Mouse (Mus musculus) kidney, postnatal 0 days (tissue): ENCODE data around the gene Sacs. TPM values are rescaled to one million over a fixed set of nuclear protein-coding genes. Genes with fewer than 3 reads are reported as not detected.
"Not testable (repeated sequence)": the region's sequence is repeated elsewhere in the genome, so short reads cannot be mapped to it uniquely, and the experiment has no call there.

ENCODE experiments used
- ATAC-seq: fragments of 200-750 bp; cut with Nextera tagmentation; replicated peaks from 2 replicates; pipeline ENCODE4 v1.8.0; 2017; ENCODE audit warnings: low read depth, moderate number of reproducible peaks, moderate TSS enrichment, moderate library complexity; ENCODE audit not compliant: low FRiP score
- DNase-seq: peaks from one replicate; pipeline ENCODE4 v3.0.0-alpha.2; 2016; ENCODE audit warnings: low spot score
- H3K27ac ChIP-seq: fragments of 300-500 bp; sonication (generic); 2 replicates; pipeline ENCODE4 v1.5.1; 2014; ENCODE audit warnings: mild to moderate bottlenecking
- H3K27me3 ChIP-seq: fragments of 300-500 bp; sonication (generic); 2 replicates; pipeline ENCODE4 v1.6.1; 2014; ENCODE audit warnings: low read length, mixed read lengths; ENCODE audit not compliant: insufficient read depth
- H3K36me3 ChIP-seq: fragments of 300-500 bp; sonication (generic); 2 replicates; pipeline ENCODE4 v1.6.1; 2014; ENCODE audit warnings: low read length, mixed read lengths; ENCODE audit not compliant: insufficient read depth
- H3K4me1 ChIP-seq: fragments of 300-500 bp; sonication (generic); replicated peaks from 2 replicates; pipeline ENCODE4 v1.6.1; 2014; ENCODE audit warnings: antibody characterized with exemption, low read length, mixed read lengths; ENCODE audit not compliant: insufficient read depth
- H3K4me2 ChIP-seq: fragments of 300-500 bp; sonication (generic); 2 replicates; pipeline ENCODE4 v1.6.1; 2014; ENCODE audit warnings: mild to moderate bottlenecking, low read length, moderate library complexity, mixed read lengths
- H3K4me3 ChIP-seq: fragments of 300-500 bp; sonication (generic); replicated peaks from 2 replicates; pipeline ENCODE4 v1.5.1; 2014; ENCODE audit warnings: low read depth, low read length
- H3K9ac ChIP-seq: fragments of 300-500 bp; sonication (generic); 2 replicates; pipeline ENCODE4 v1.6.1; 2014; ENCODE audit warnings: low read depth, low read length
- H3K9me3 ChIP-seq: fragments of 300-500 bp; sonication (generic); replicated peaks from 2 replicates; pipeline ENCODE4 v1.6.1; 2016; ENCODE audit warnings: low read length, inconsistent platforms, mixed read lengths
- CTCF ChIP-seq: IDR thresholded peaks from 2 replicates; pipeline ENCODE4 v1.5.1; 2016; ENCODE audit warnings: antibody characterized with exemption, low read depth, mild to moderate bottlenecking, moderate library complexity
- WGBS: fragments of 180-500 bp; shearing (Covaris S2); extraction: QIAGEN DNeasy Blood & Tissue Kit; methylation state at CpG from one replicate; pipeline ENCODE4 v1.1.7; 2014; 5-methylcytosine and 5-hydroxymethylcytosine counted together
- polyA plus RNA-seq: library from polyadenylated mRNA; unstranded; fragments of >200 nt; fragmentation: Nextera tagmentation; extraction: Ambion mirVana; gene quantifications from 2 replicates; pipeline ENCODE4 v1.2.1, GENCODE M21; 2015

The Sacs gene
- polyA plus RNA-seq, 1 experiment from 2014 or later: 1.2 TPM

DNA sequence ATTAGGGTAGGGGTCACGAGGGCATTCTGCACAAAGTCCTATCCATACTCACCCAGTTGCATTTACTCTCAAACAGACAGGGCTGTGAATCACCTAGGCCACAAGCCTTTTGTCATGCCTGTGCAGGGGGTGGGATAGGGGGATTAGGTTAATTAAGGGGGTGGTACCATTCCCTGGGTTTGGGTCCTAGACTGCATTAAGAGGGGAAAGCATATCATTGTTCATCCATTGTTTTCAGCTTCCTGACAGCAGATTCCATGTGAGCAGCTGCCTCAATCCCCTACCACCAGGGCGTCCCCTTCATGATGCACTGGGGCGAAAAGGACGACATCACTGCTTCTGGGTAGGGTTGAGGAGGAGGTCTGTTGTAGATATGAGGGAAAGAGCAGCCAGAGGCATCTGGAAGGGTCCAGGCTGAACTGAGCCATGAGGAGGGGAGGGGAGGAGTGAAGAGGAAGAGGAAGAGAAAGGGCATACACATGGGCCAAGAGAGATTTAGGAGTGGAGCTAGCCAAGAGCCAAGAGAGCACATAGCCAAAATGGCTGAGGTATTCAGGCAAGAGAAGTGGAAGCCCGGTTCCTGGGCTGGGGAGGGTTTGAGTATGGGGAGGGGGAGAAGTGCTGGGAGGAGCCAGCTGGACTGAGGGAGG, 3.8 kb upstream of the Sacs start:
- no peak overlapping the region for H3K27ac ChIP-seq
- TF ChIP-seq CTCF: no peak
- ATAC-seq (no peak), DNase-seq (no peak)
- H3K4me1 ChIP-seq: no peaks in the 10 kb centered on the region
- no peaks in the 10 kb centered on the region for H3K36me3 ChIP-seq
- peaks cover 3% of the 10 kb centered on the region; the same call in 1 of the 2 replicates for H3K27me3 ChIP-seq
- H3K9me3 ChIP-seq: no peaks in the 10 kb centered on the region
- no peak overlapping the region for H3K4me2 ChIP-seq
- H3K4me3 ChIP-seq: no peak overlapping the region
- 62% methylated on average over 5 of the region's 5 CpGs for WGBS
- no peak overlapping the region for H3K9ac ChIP-seq

DNA sequence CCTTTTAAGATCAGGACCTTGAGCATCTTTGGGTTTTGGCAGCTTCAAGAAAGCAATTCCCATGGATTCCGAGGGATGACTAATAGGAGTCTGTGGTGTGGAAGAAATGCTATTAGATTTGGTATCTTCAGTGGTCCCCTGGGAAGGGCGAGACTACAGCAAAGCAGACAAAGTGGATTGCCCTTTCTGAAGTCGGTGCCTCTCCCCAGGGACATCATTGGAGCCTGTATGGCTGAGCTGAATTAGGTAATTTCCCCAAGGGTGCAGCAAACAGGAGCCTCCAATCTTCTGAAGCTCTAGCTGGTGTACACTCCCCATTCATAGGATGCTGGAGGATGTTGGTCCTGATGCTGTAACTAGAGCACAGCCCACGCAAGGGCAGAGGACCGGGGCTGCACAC, 847 bp upstream of the Sacs start:
- WGBS: 67% methylated on average over 5 of the region's 5 CpGs
- Histone ChIP-seq H3K9me3 (no peaks in the 10 kb centered on the region), H3K4me1 (no peaks in the 10 kb centered on the region), H3K9ac (no peak overlapping the region), H3K27me3 (peaks cover 3% of the 10 kb centered on the region; the same call in 1 of the 2 replicates), H3K36me3 (no peaks in the 10 kb centered on the region), H3K4me3 (no peak overlapping the region), H3K27ac (no peak overlapping the region), H3K4me2 (no peak overlapping the region)
- no peak for TF ChIP-seq CTCF
- ATAC-seq (no peak), DNase-seq (no peak)

DNA sequence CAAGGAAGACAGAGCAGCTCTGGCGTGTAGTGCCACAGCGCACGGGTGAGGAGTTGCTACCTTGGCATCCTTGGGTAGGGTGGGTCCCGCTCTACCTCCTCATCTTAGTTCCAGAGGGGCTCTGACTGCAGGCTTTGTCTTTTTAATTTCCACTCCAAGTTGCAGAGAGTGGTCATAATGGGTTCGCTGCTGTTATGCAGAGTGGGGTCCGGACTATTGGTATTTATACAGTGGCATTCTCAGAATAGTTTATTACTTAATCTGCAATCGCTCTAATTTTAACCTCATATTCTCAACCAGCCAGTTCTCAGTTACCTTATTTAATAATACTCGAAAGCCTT, 440 bp downstream of the Sacs start:
- Histone ChIP-seq H3K9ac (peak overlapping the region; percentile 31; the same call in 1 of the 2 replicates), H3K4me1 (no peaks in the 10 kb centered on the region), H3K27ac (no peak overlapping the region), H3K4me3 (peak overlapping the region; percentile 40), H3K36me3 (no peaks in the 10 kb centered on the region), H3K27me3 (peaks cover 3% of the 10 kb centered on the region; the same call in 1 of the 2 replicates), H3K4me2 (peak overlapping the region; percentile 75), H3K9me3 (no peaks in the 10 kb centered on the region)
- 21% methylated on average over 8 of the region's 8 CpGs for WGBS
- DNase-seq: no peak
- no peak for ATAC-seq
- no peak for TF ChIP-seq CTCF

DNA sequence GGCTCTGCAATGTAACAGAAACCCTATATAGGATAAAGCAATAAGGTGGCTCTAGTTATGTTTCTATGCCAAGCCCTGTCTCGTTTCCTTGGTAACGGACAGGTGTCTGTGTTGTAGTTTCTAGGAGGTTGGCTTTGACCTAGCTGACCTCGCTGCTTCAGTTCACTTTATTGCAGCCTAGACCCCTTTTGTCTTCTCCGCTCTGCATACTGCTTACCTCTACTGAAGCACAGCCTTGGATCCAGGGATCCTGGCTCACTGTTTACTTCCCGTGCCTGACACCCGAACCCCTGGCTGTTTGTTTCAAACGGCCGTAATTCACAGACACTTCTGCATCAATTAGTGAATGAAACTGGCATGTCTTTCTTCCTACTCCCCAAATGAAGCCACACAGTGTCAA, 5.1 kb downstream of the Sacs start:
- Histone ChIP-seq H3K9ac (no peak overlapping the region), H3K4me2 (peak overlapping the region; percentile 47), H3K4me3 (peak overlapping the region; percentile 8; the same call in 1 of the 2 replicates), H3K9me3 (no peaks in the 10 kb centered on the region), H3K4me1 (no peaks in the 10 kb centered on the region), H3K36me3 (no peaks in the 10 kb centered on the region), H3K27me3 (peaks cover 3% of the 10 kb centered on the region; the same call in 1 of the 2 replicates), H3K27ac (no peak overlapping the region)
- no peak for TF ChIP-seq CTCF
- 23% methylated on average over 8 of the region's 8 CpGs for WGBS
- ATAC-seq (no peak), DNase-seq (peak; percentile 27)

DNA sequence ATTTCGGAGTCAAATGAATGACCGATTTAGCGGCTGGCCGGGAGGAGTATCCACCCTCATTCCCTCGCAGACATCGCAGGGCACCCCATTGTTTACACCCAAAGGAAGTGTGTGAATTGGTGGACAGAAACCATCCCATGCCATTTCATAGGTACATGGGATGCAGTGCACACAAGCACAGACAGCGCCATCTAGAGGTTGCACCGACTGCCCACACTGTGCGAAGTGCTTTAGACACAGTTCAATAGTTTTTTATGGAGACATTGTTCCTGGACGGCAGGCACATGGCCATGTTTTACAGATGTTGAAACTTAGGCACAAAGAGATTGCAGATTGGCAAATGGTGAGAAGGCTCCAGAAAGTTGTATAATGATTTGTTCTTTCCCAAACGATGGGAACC, 5.6 kb downstream of the Sacs start:
- TF ChIP-seq CTCF: peak; percentile 74
- Histone ChIP-seq H3K27ac (no peak overlapping the region), H3K4me3 (peak overlapping the region; percentile 8; the same call in 1 of the 2 replicates)

DNA sequence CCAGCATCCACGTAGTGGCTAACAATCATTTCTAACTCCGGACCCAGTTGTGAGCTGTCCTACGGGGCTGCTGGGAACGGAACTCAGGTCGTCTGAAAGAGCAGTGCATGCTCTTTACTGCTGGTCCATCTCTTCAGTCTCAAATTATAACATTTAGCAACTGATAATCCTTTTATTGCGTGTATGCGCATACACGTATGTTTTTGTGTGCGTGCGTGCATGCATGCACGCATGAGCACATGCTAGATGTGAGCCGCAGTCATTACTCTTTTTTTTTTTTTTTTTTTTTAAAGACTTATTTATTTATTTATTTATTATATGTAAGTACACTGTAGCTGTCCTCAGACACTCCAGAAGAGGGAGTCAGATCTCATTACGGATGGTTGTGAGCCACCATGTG, 12.2 kb downstream of the Sacs start:
- not testable (repeated sequence) for H3K4me2 ChIP-seq, H3K36me3 ChIP-seq, H3K27ac ChIP-seq, DNase-seq, H3K27me3 ChIP-seq, H3K9ac ChIP-seq, ATAC-seq, H3K4me3 ChIP-seq, H3K9me3 ChIP-seq, H3K4me1 ChIP-seq
- WGBS: 93% methylated on average over 12 of the region's 13 CpGs

More for the DNA sequence above, 5.6 kb downstream of the Sacs start:
- DNase-seq (peak; percentile 69), ATAC-seq (peak; percentile 74; the same call in 1 of the 2 replicates)
- Histone ChIP-seq H3K27me3 (peaks cover 3% of the 10 kb centered on the region; the same call in 1 of the 2 replicates), H3K4me2 (peak overlapping the region; percentile 47), H3K36me3 (no peaks in the 10 kb centered on the region), H3K9me3 (no peaks in the 10 kb centered on the region), H3K4me1 (no peaks in the 10 kb centered on the region), H3K9ac (no peak overlapping the region)
- WGBS: 25% methylated on average over 11 of the region's 11 CpGs
